Mouse (Mus musculus) G1E (cell line): Measurements from ENCODE around the gene Gm11111.

Source experiments
- CTCF ChIP-seq: IDR thresholded peaks from 2 replicates; pipeline ENCODE4 v1.5.1; 2012; ENCODE audit warnings: low read depth, low read length, inconsistent platforms, mixed read lengths
- GATA1 ChIP-seq: IDR thresholded peaks from 2 replicates; pipeline ENCODE4 v1.6.1; 2012; ENCODE audit warnings: borderline replicate concordance, low read length, inconsistent platforms, mixed read lengths
- GATA2 ChIP-seq: IDR thresholded peaks from 2 replicates; pipeline ENCODE4 v1.6.1; 2012; ENCODE audit warnings: low read depth, low read length, inconsistent platforms, borderline replicate concordance
- POLR2AphosphoS5 ChIP-seq: IDR thresholded peaks from 2 replicates; pipeline ENCODE4 v1.6.1; 2012; ENCODE audit warnings: low read depth, low read length, inconsistent platforms; ENCODE audit not compliant: insufficient replicate concordance
- TAL1 ChIP-seq: conservative IDR thresholded peaks from 2 replicates; pipeline ENCODE4 v1.6.1; 2012; ENCODE audit warnings: low read depth, low read length, inconsistent platforms, mixed read lengths

DNA sequence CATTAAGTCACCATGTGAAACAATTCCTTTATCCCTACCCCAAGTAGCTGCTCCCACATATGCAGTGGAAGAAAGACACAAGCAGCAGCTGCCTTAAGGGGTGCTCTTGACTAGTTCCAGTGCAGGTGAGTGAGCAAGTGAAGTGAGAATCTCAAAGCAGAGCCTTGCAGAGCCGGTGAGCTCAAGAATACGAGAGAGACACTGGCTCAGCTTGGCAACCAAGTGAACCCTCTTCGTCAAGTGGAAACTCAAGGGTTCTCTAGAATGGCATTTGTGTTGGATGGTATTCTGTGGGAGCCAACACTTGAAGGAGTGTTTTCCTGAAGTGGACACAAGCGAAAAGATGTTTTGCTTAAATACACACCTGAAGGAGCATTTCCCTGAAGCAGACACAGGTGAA is 16.0 kb downstream of the Gm11111 start:
- TF ChIP-seq GATA1 (no peak), CTCF (no peak), GATA2 (no peak), TAL1 (no peak), POLR2AphosphoS5 (no peak)
